Mouse (Mus musculus) kidney, postnatal 0 days (tissue): ENCODE results near the gene Tmem59. TPM values are rescaled to one million over a fixed set of nuclear protein-coding genes. Genes with fewer than 3 reads are reported as not detected.
A peak's percentile ranks its signal among the peaks of the same experiment; 100 is the strongest.

Experiments
- ATAC-seq: fragments of 200-750 bp; cut with Nextera tagmentation; replicated peaks from 2 replicates; pipeline ENCODE4 v1.8.0; 2017; ENCODE audit warnings: low read depth, moderate number of reproducible peaks, moderate TSS enrichment, moderate library complexity; ENCODE audit not compliant: low FRiP score
- DNase-seq: peaks from one replicate; pipeline ENCODE4 v3.0.0-alpha.2; 2016; ENCODE audit warnings: low spot score
- H3K27ac ChIP-seq: fragments of 300-500 bp; sonication (generic); 2 replicates; pipeline ENCODE4 v1.5.1; 2014; ENCODE audit warnings: mild to moderate bottlenecking
- H3K27me3 ChIP-seq: fragments of 300-500 bp; sonication (generic); 2 replicates; pipeline ENCODE4 v1.6.1; 2014; ENCODE audit warnings: low read length, mixed read lengths; ENCODE audit not compliant: insufficient read depth
- H3K36me3 ChIP-seq: fragments of 300-500 bp; sonication (generic); 2 replicates; pipeline ENCODE4 v1.6.1; 2014; ENCODE audit warnings: low read length, mixed read lengths; ENCODE audit not compliant: insufficient read depth
- H3K4me1 ChIP-seq: fragments of 300-500 bp; sonication (generic); replicated peaks from 2 replicates; pipeline ENCODE4 v1.6.1; 2014; ENCODE audit warnings: antibody characterized with exemption, low read length, mixed read lengths; ENCODE audit not compliant: insufficient read depth
- H3K4me2 ChIP-seq: fragments of 300-500 bp; sonication (generic); 2 replicates; pipeline ENCODE4 v1.6.1; 2014; ENCODE audit warnings: mild to moderate bottlenecking, low read length, moderate library complexity, mixed read lengths
- H3K4me3 ChIP-seq: fragments of 300-500 bp; sonication (generic); replicated peaks from 2 replicates; pipeline ENCODE4 v1.5.1; 2014; ENCODE audit warnings: low read depth, low read length
- H3K9ac ChIP-seq: fragments of 300-500 bp; sonication (generic); 2 replicates; pipeline ENCODE4 v1.6.1; 2014; ENCODE audit warnings: low read depth, low read length
- H3K9me3 ChIP-seq: fragments of 300-500 bp; sonication (generic); replicated peaks from 2 replicates; pipeline ENCODE4 v1.6.1; 2016; ENCODE audit warnings: low read length, inconsistent platforms, mixed read lengths
- CTCF ChIP-seq: IDR thresholded peaks from 2 replicates; pipeline ENCODE4 v1.5.1; 2016; ENCODE audit warnings: antibody characterized with exemption, low read depth, mild to moderate bottlenecking, moderate library complexity
- WGBS: fragments of 180-500 bp; shearing (Covaris S2); extraction: QIAGEN DNeasy Blood & Tissue Kit; methylation state at CpG from one replicate; pipeline ENCODE4 v1.1.7; 2014; 5-methylcytosine and 5-hydroxymethylcytosine counted together
- polyA plus RNA-seq: library from polyadenylated mRNA; unstranded; fragments of >200 nt; fragmentation: Nextera tagmentation; extraction: Ambion mirVana; gene quantifications from 2 replicates; pipeline ENCODE4 v1.2.1, GENCODE M21; 2015

The Tmem59 gene
- polyA plus RNA-seq: 708 and 709 TPM in 2 replicates

DNA sequence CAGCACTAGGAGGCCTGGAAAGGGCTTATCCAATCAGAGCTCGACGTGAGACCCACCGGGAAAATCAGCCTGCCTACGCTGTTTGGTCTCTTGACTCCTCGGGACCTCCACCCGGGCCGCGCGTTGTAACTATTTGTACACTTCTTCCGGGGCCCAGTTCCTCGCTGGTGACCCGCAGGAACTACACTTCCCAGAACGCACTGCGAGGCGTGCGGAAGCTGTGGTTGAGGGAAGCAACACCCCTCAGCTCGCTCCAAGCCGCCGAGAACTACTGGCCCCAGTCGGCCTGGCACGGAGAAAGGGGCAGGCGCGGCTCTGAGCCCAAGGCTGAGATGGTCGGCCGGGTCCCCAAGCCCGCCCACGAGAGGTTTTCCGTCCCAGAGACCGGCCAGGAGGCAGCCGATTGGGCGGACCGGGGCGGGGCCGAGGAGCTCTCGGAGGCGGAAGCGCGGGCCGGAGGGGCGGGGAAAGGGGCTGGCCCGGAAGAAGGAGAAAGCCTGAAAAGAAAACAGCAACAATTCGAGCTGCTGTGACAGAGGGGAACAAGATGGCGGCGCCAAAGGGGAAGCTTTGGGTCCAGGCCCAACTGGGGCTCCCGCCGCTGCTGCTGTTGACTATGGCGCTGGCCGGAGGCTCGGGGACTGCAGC lies at the start of gene Tmem59:
Gene Tmem59 (plus strand): TSS at position 218 of the 648 bp plus-strand sequence.
- Histone ChIP-seq H3K27ac (peak within 1 kb of the TSS; percentile 96), H3K9ac (peak within 1 kb of the TSS; percentile 76), H3K4me1 (peaks cover 9% of the 10 kb centered on the region; the same call in 1 of the 2 replicates), H3K4me2 (peak within 1 kb of the TSS; percentile 65), H3K9me3 (no peaks in the 10 kb centered on the region), H3K36me3 (0 out of 2 replicates have a peak, but pooled peaks cover 2% of the 10 kb centered on the region), H3K4me3 (peak within 1 kb of the TSS; percentile 92), H3K27me3 (no peaks in the 10 kb centered on the region)
- under 1% methylated on average over 49 of the region's 49 CpGs for WGBS
- ATAC-seq (peak; percentile 96), DNase-seq (peak; percentile 98)
- 0 out of 2 replicates have a peak, but pooled peaks have one; percentile 7 for TF ChIP-seq CTCF

- no peak for TF ChIP-seq CTCF
- DNase-seq: no peak
- H3K36me3 ChIP-seq: no peaks in the 10 kb centered on the region
- 84% methylated on average over 8 of the region's 8 CpGs for WGBS
- no peak overlapping the region for H3K27ac ChIP-seq
- no peak overlapping the region for H3K4me2 ChIP-seq
- H3K27me3 ChIP-seq: no peaks in the 10 kb centered on the region; the same call in 1 of the 2 replicates
- no peak for ATAC-seq
- H3K4me1 ChIP-seq: peaks cover 4% of the 10 kb centered on the region; the same call in 1 of the 2 replicates
- no peak overlapping the region for H3K4me3 ChIP-seq
- no peak overlapping the region for H3K9ac ChIP-seq
- no peaks in the 10 kb centered on the region for H3K9me3 ChIP-seq
Measured at GRCm38 (mm10) chr4:107129373-107129772, 48.8 kb upstream of the Tmem59 start.

GRCm38 (mm10) chr4:107130534-107130933 lies 47.7 kb upstream of the Tmem59 start:
- H3K36me3 ChIP-seq: no peaks in the 10 kb centered on the region
- peak; percentile 78 for DNase-seq
- H3K9me3 ChIP-seq: no peaks in the 10 kb centered on the region
- 0 out of 2 replicates have a peak, but pooled peaks have one; percentile 12 for ATAC-seq
- 11% methylated on average over 9 of the region's 9 CpGs for WGBS
- no peak overlapping the region for H3K4me2 ChIP-seq
- H3K4me3 ChIP-seq: no peak overlapping the region
- H3K4me1 ChIP-seq: peaks cover 9% of the 10 kb centered on the region
- H3K27me3 ChIP-seq: no peaks in the 10 kb centered on the region
- TF ChIP-seq CTCF: no peak
- no peak overlapping the region for H3K9ac ChIP-seq
- no peak overlapping the region for H3K27ac ChIP-seq

DNA sequence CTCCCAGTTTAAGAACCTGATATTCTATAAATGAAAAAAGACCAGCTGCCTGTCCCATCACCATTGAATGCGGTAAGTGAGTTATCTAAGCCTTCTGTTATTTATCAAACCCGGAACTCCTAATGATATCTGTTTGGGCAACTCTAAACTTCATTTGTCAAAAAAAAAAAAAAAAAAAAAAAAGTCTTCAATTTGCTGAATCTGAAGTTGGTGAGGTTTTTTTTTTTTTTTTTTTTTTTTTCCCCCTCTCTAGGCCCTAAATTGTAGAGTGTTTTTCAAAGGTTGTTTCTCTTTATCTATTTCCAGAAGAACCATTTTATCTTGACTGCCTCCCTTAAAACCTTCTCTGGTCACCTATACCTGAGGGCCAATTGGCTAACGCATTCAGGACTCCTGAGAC lies 43.3 kb upstream of the Tmem59 start:
- 79% methylated on average over 3 of the region's 3 CpGs for WGBS
- H3K27me3 ChIP-seq: no peaks in the 10 kb centered on the region
- no peak overlapping the region for H3K9ac ChIP-seq
- DNase-seq (no peak), ATAC-seq (no peak)
- H3K27ac ChIP-seq: no peak overlapping the region
- no peaks in the 10 kb centered on the region for H3K9me3 ChIP-seq
- H3K4me3 ChIP-seq: no peak overlapping the region
- TF ChIP-seq CTCF: no peak
- no peak overlapping the region for H3K4me2 ChIP-seq
- peaks cover 27% of the 10 kb centered on the region for H3K4me1 ChIP-seq
- H3K36me3 ChIP-seq: no peaks in the 10 kb centered on the region

GRCm38 (mm10) chr4:107135663-107136062 lies 42.5 kb upstream of the Tmem59 start:
- Histone ChIP-seq H3K27ac (0 out of 2 replicates have a peak overlapping the region, but pooled peaks have one; percentile 68), H3K36me3 (no peaks in the 10 kb centered on the region), H3K9ac (no peak overlapping the region), H3K27me3 (no peaks in the 10 kb centered on the region), H3K4me3 (no peak overlapping the region), H3K4me2 (no peak overlapping the region), H3K9me3 (no peaks in the 10 kb centered on the region), H3K4me1 (peaks cover 29% of the 10 kb centered on the region)
- no peak for ATAC-seq
- TF ChIP-seq CTCF: no peak
- WGBS: 49% methylated on average over 5 of the region's 5 CpGs
- no peak for DNase-seq

DNA sequence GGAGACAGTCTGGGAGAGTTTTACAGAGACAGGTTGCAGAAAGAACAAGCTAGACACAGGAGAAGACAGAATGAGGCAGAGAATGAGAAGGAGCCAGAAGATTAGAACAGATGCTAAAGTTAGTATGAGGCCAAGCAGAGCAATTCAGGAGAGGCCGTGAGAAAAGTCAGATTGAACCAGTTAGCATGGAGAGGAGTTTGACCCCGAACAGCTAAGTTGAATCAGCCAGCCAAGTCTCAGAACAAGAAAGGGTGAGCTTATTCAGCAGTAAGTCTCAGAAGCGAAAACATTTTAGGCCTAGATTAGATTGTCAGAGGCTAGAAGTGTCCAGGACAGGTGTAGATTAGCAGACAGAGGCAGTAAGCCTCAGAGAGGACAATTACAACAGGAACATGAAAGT lies 41.7 kb upstream of the Tmem59 start:
- no peak for TF ChIP-seq CTCF
- Histone ChIP-seq H3K9me3 (no peaks in the 10 kb centered on the region), H3K27ac (peak overlapping the region; percentile 68), H3K9ac (no peak overlapping the region), H3K4me2 (no peak overlapping the region), H3K4me3 (no peak overlapping the region), H3K36me3 (no peaks in the 10 kb centered on the region), H3K27me3 (no peaks in the 10 kb centered on the region), H3K4me1 (peaks cover 32% of the 10 kb centered on the region)
- DNase-seq: no peak
- 32% methylated on average over 3 of the region's 3 CpGs for WGBS
- ATAC-seq: no peak
